Mouse (Mus musculus) cortical plate, adult 2 months (tissue): ENCODE data around the gene Fancc.

Experiments used
- CTCF ChIP-seq: fragments of 200-500 bp; IDR thresholded peaks from 2 replicates; pipeline ENCODE4 v1.5.1; 2011; ENCODE audit warnings: mild to moderate bottlenecking, control low read depth, low read length; ENCODE audit not compliant: insufficient read depth; ENCODE audit errors: extremely low read depth
- POLR2A ChIP-seq: fragments of 200-500 bp; IDR thresholded peaks from 2 replicates; pipeline ENCODE4 v1.6.1; 2011; ENCODE audit warnings: mild to moderate bottlenecking, low read length, control low read depth; ENCODE audit not compliant: insufficient read depth; ENCODE audit errors: extremely low read depth

DNA sequence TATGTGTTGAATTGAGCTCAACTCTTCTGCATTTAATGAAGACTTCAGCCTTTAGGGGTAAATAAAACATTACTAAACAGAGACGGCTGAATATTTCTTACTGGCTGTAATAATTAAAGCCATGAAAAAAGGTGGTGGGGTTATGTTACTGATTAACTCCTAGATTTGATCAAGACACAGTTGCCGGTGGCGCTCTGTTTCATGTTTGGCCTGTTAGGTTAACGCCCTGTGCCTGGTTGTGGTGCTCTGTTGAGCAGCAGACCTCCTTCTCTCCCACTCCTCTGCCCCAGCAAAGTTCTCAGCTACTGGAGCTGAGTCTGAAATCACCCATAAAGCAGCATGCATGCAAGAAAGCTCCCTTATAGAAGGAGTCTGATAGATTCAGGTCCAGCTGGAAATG lies 228.7 kb downstream of the Fancc start:
- TF ChIP-seq POLR2A (no peak), CTCF (no peak)
